Mouse (Mus musculus) myocyte (in vitro differentiated cells): Measurements from ENCODE around the gene Cdiptos. TPM values are rescaled to one million over a fixed set of nuclear protein-coding genes. Genes with fewer than 3 reads are reported as not detected.

Source experiments
- H3K27me3 ChIP-seq: one replicate; pipeline ENCODE4 v1.6.1; 2011; ENCODE audit not compliant: control insufficient read depth, insufficient read depth, insufficient read length
- H3K36me3 ChIP-seq: one replicate; pipeline ENCODE4 v1.6.1; 2011; ENCODE audit not compliant: control insufficient read depth, insufficient read depth
- H3K4me2 ChIP-seq: one replicate; pipeline ENCODE4 v1.6.1; 2011; ENCODE audit warnings: low read depth, control low read depth
- H3K4me3 ChIP-seq: one replicate; pipeline ENCODE4 v1.5.1; 2011; ENCODE audit warnings: mild to moderate bottlenecking, control low read depth, moderate library complexity
- H3K79me2 ChIP-seq: one replicate; pipeline ENCODE4 v1.6.1; 2011; ENCODE audit not compliant: control insufficient read depth, insufficient read depth
- H3ac ChIP-seq: one replicate; pipeline ENCODE4 v1.6.1; 2011; ENCODE audit not compliant: control insufficient read depth, insufficient read length
- CEBPB ChIP-seq: IDR thresholded peaks from 2 replicates; pipeline ENCODE4 v1.6.1; 2011; ENCODE audit warnings: mild to moderate bottlenecking, moderate library complexity; ENCODE audit not compliant: poor library complexity, insufficient read depth, severe bottlenecking
- E2F4 ChIP-seq: IDR thresholded peaks from one replicate; pipeline ENCODE4 v1.6.1; 2011; ENCODE audit warnings: mild to moderate bottlenecking, control low read depth, moderate library complexity; ENCODE audit not compliant: insufficient read depth
- MAX ChIP-seq: IDR thresholded peaks from one replicate; pipeline ENCODE4 v1.6.1; 2011; ENCODE audit warnings: low read depth, mild to moderate bottlenecking, control low read depth
- MYOD1 ChIP-seq, 3 experiments: IDR thresholded peaks; one replicate each; pipeline ENCODE4 v1.6.1; 2011; ENCODE audit warnings: control low read depth in 2 of 3, low read depth in 2 of 3, mild to moderate bottlenecking in 2 of 3, moderate library complexity in 1 of 3; ENCODE audit not compliant: insufficient read length in 2 of 3, control insufficient read depth in 1 of 3
- MYOG ChIP-seq, 3 experiments: IDR thresholded peaks; one replicate each; pipeline ENCODE4 v1.6.1; 2011; ENCODE audit warnings: control low read depth in 2 of 3, low read depth in 2 of 3, mild to moderate bottlenecking in 2 of 3; ENCODE audit not compliant: insufficient read length in 2 of 3, control insufficient read depth in 1 of 3, insufficient read depth in 1 of 3
- POLR2A ChIP-seq: IDR thresholded peaks from one replicate; pipeline ENCODE4 v1.6.1; 2011; ENCODE audit warnings: low read depth, mild to moderate bottlenecking, control low read depth, moderate library complexity; ENCODE audit not compliant: insufficient read length
- POLR2AphosphoS2 ChIP-seq: IDR thresholded peaks from one replicate; pipeline ENCODE4 v1.6.1; 2011; ENCODE audit warnings: low read depth, control low read depth; ENCODE audit not compliant: insufficient read length
- REST ChIP-seq: IDR thresholded peaks from one replicate; pipeline ENCODE4 v1.6.1; 2011; ENCODE audit warnings: mild to moderate bottlenecking, control low read depth, moderate library complexity; ENCODE audit not compliant: insufficient read depth, insufficient read length
- SRF ChIP-seq: IDR thresholded peaks from one replicate; pipeline ENCODE4 v1.6.1; 2011; ENCODE audit warnings: low read depth; ENCODE audit not compliant: control insufficient read depth, insufficient read length
- TCF12 ChIP-seq: IDR thresholded peaks from one replicate; pipeline ENCODE4 v1.6.1; 2011; ENCODE audit warnings: mild to moderate bottlenecking, control low read depth; ENCODE audit not compliant: poor library complexity, insufficient read depth, severe bottlenecking
- TCF3 ChIP-seq: IDR thresholded peaks from one replicate; pipeline ENCODE4 v1.6.1; 2011; ENCODE audit warnings: low read depth, control low read depth; ENCODE audit not compliant: insufficient read length
- USF1 ChIP-seq: IDR thresholded peaks from one replicate; pipeline ENCODE4 v1.6.1; 2011; ENCODE audit warnings: low read depth, mild to moderate bottlenecking, control low read depth, moderate library complexity
- polyA plus RNA-seq: library from polyadenylated mRNA; unstranded; fragments of >200 nt; fragmentation: generic; extraction: Trizol; gene quantifications from one replicate; pipeline ENCODE4 v1.2.1, GENCODE M21; 2012; ENCODE audit warnings: missing spikeins

Cdiptos gene
- polyA plus RNA-seq, 1 experiment: 0.18 TPM

DNA sequence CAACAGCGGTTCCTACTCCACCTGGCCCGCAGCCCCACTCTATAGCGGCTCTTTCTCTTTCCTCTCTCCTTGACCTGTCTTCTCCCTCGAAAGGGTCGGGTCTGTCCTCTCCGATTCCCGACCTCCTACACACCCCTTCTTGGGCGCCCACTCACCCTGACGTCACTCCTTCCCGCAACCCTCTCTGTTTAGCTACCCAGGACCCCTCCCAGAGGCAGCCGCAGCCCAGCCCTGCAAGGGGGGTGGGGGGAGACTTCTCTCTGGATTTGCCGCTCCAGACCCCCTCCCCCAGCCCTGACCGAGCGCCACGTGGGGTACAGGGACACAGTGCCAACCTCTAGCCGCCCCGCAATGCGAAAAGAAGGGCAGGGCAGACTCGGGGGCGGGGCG is 26.5 kb downstream of the Cdiptos start, which contains the start of gene Asphd1:
TSS of gene Asphd1 (minus strand) at position 180 of the 390 bp plus-strand sequence.
- H3ac ChIP-seq: no peak within 1 kb of the TSS
- peaks cover 4% of the 10 kb centered on the region for H3K36me3 ChIP-seq
- peaks cover 16% of the 10 kb centered on the region for H3K27me3 ChIP-seq
- peak within 1 kb of the TSS; percentile 69 for H3K4me2 ChIP-seq
- H3K4me3 ChIP-seq: no peak within 1 kb of the TSS
- H3K79me2 ChIP-seq: no peaks in the 10 kb centered on the region
- TF ChIP-seq POLR2A: no peak
- TF ChIP-seq TCF3: no peak
- TF ChIP-seq MYOD1 (IDR thresholded peaks at IDR 0.05; ENCODE audit: control insufficient read depth in 1 of 3, insufficient read length in 2 of 3, low read depth in 2 of 3): no peak
- no peak for TF ChIP-seq USF1
- no peak for TF ChIP-seq REST
- no peak for TF ChIP-seq E2F4
- no peak for TF ChIP-seq MYOG (IDR thresholded peaks at IDR 0.05; ENCODE audit: control insufficient read depth in 1 of 3, insufficient read depth in 1 of 3, insufficient read length in 2 of 3, low read depth in 2 of 3)
- TF ChIP-seq MAX: no peak
- no peak for TF ChIP-seq TCF12
- TF ChIP-seq POLR2AphosphoS2: no peak
- TF ChIP-seq CEBPB: no peak
- no peak for TF ChIP-seq SRF

DNA sequence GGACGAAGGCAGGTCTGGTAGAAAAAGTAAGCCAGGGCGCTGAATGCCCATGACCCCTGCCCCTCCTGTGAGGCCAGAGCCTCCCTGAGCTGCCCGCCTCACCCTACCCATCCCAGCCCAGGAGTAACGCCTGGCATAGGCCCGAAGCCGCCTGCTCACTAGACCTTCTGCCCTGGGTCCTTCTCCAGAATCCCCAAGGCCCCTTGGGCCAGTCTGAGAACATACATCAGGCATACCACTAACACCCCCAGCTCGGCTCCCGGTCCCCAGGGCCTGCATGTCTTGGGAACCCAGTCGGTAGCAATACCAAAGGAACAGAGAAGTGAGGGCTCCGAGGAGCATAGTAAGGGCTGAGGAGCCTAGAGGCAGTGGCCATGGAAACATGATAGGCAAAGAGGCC is 27.3 kb downstream of the Cdiptos start:
- no peak overlapping the region for H3K4me2 ChIP-seq
- no peaks in the 10 kb centered on the region for H3K79me2 ChIP-seq
- no peak overlapping the region for H3K4me3 ChIP-seq
- H3ac ChIP-seq: no peak overlapping the region
- H3K36me3 ChIP-seq: peaks cover 4% of the 10 kb centered on the region
- TF ChIP-seq E2F4 (no peak), USF1 (no peak), POLR2AphosphoS2 (no peak), TCF12 (no peak), SRF (no peak), POLR2A (no peak), MAX (no peak), REST (no peak), CEBPB (no peak), MYOD1 (IDR thresholded peaks at IDR 0.05; ENCODE audit: control insufficient read depth in 1 of 3, insufficient read length in 2 of 3, low read depth in 2 of 3) (no peak), TCF3 (no peak), MYOG (IDR thresholded peaks at IDR 0.05; ENCODE audit: control insufficient read depth in 1 of 3, insufficient read depth in 1 of 3, insufficient read length in 2 of 3, low read depth in 2 of 3) (no peak)
- H3K27me3 ChIP-seq: peaks cover 16% of the 10 kb centered on the region

DNA sequence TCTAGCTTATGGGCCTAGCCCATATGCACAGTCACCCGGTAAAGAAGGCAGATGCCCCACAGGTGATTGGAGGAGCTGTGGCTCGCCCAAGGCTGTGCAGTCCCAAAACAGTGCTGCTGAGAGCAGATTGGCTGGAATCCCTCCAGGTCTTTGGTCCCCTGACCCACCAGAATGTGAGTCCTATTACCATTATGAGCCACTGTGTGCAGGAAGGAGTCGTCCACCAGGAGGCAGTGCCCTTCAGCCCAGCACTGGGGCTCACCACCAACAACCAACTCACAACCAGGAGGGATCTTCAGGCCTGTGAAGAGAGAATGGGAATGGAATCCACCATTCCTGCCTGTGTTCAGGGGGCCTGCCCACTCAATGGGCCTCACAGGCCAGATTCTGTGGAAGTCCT is 29.4 kb downstream of the Cdiptos start:
- no peak overlapping the region for H3K4me2 ChIP-seq
- H3ac ChIP-seq: no peak overlapping the region
- TF ChIP-seq MYOG (IDR thresholded peaks at IDR 0.05; ENCODE audit: control insufficient read depth in 1 of 3, insufficient read depth in 1 of 3, insufficient read length in 2 of 3, low read depth in 2 of 3) (no peak), MYOD1 (IDR thresholded peaks at IDR 0.05; ENCODE audit: control insufficient read depth in 1 of 3, insufficient read length in 2 of 3, low read depth in 2 of 3) (no peak), TCF12 (no peak), TCF3 (no peak), SRF (no peak), POLR2A (no peak), MAX (no peak), POLR2AphosphoS2 (no peak), USF1 (no peak), E2F4 (no peak), CEBPB (no peak), REST (no peak)
- H3K27me3 ChIP-seq: peaks cover 10% of the 10 kb centered on the region
- no peaks in the 10 kb centered on the region for H3K79me2 ChIP-seq
- H3K4me3 ChIP-seq: no peak overlapping the region
- peaks cover 4% of the 10 kb centered on the region for H3K36me3 ChIP-seq

DNA sequence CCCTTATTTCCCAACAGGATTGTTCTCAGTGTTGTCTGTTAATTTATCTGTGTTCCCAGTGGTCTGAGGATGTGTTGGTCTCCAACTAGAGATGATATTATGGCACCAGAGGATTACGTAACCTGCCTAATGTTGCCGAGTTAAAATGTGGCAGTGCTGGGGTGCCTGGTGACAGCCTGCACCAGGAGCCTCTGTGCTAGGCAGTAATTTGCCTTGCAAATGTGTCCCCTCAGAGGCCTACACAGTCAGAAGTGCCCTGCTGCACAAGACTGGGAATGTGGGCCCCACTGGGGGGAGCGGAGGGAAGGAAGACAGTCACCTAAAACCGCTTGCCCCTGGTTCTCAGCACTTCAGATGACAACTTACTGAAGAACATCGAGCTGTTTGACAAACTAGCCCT is 34.1 kb downstream of the Cdiptos start:
- TF ChIP-seq MYOD1 (IDR thresholded peaks at IDR 0.05; ENCODE audit: control insufficient read depth in 1 of 3, insufficient read length in 2 of 3, low read depth in 2 of 3): no peak
- no peak for TF ChIP-seq REST
- no peak for TF ChIP-seq POLR2AphosphoS2
- no peak for TF ChIP-seq MYOG (IDR thresholded peaks at IDR 0.05; ENCODE audit: control insufficient read depth in 1 of 3, insufficient read depth in 1 of 3, insufficient read length in 2 of 3, low read depth in 2 of 3)
- TF ChIP-seq USF1: no peak
- TF ChIP-seq POLR2A: no peak
- TF ChIP-seq CEBPB: no peak
- TF ChIP-seq E2F4: no peak
- TF ChIP-seq TCF12: no peak
- TF ChIP-seq TCF3: no peak
- no peak for TF ChIP-seq SRF
- no peak for TF ChIP-seq MAX
- Histone ChIP-seq H3K4me3 (no peak overlapping the region), H3K4me2 (no peak overlapping the region), H3K36me3 (peaks cover 9% of the 10 kb centered on the region), H3ac (no peak overlapping the region), H3K27me3 (no peaks in the 10 kb centered on the region), H3K79me2 (no peaks in the 10 kb centered on the region)
